Mouse (Mus musculus) heart, embryonic 15.5 days (tissue): ENCODE measurements around the gene Mnx1. TPM values are rescaled to one million over a fixed set of nuclear protein-coding genes. Genes with fewer than 3 reads are reported as not detected.
A peak's percentile ranks its signal among the peaks of the same experiment; 100 is the strongest.
"Not testable (repeated sequence)": the region's sequence is repeated elsewhere in the genome, so short reads cannot be mapped to it uniquely, and the experiment has no call there.

ENCODE experiments used
- ATAC-seq: fragments of 200-750 bp; cut with Nextera tagmentation; replicated peaks from 2 replicates; pipeline ENCODE4 v1.8.0; 2017; ENCODE audit warnings: low read depth, moderate TSS enrichment; ENCODE audit not compliant: insufficient number of reproducible peaks, insufficient read depth, low FRiP score
- H3K27ac ChIP-seq: fragments of 300-500 bp; sonication (generic); 2 replicates; pipeline ENCODE4 v1.5.1; 2015; ENCODE audit warnings: mild to moderate bottlenecking, inconsistent platforms
- H3K27me3 ChIP-seq: fragments of 300-500 bp; sonication (generic); 2 replicates; pipeline ENCODE4 v1.6.1; 2015; ENCODE audit warnings: inconsistent platforms
- H3K36me3 ChIP-seq: fragments of 300-500 bp; sonication (generic); 2 replicates; pipeline ENCODE4 v1.6.1; 2015; ENCODE audit warnings: mild to moderate bottlenecking, inconsistent platforms
- H3K4me1 ChIP-seq: fragments of 300-500 bp; sonication (generic); replicated peaks from 2 replicates; pipeline ENCODE4 v1.6.1; 2015; ENCODE audit warnings: inconsistent platforms
- H3K4me2 ChIP-seq: fragments of 300-500 bp; sonication (generic); 2 replicates; pipeline ENCODE4 v1.6.1; 2015; ENCODE audit warnings: inconsistent platforms, mild to moderate bottlenecking, moderate library complexity
- H3K4me3 ChIP-seq: fragments of 300-500 bp; sonication (generic); 2 replicates; pipeline ENCODE4 v1.5.1; 2015; ENCODE audit warnings: mild to moderate bottlenecking, inconsistent platforms
- H3K9ac ChIP-seq: fragments of 300-500 bp; sonication (generic); 2 replicates; pipeline ENCODE4 v1.6.1; 2015; ENCODE audit warnings: mild to moderate bottlenecking, inconsistent platforms
- H3K9me3 ChIP-seq: fragments of 300-500 bp; sonication (generic); replicated peaks from 2 replicates; pipeline ENCODE4 v1.6.1; 2016; ENCODE audit warnings: inconsistent platforms
- WGBS: fragments of 180-500 bp; shearing (Covaris S2); methylation state at CpG from one replicate; pipeline ENCODE4 v1.1.7; 2015; ENCODE audit warnings: mixed read lengths; 5-methylcytosine and 5-hydroxymethylcytosine counted together
- polyA plus RNA-seq: library from polyadenylated mRNA; unstranded; fragments of >200 nt; fragmentation: Nextera tagmentation; extraction: Ambion mirVana; gene quantifications from 2 replicates; pipeline ENCODE4 v1.2.1, GENCODE M21; 2015

Gene Mnx1
- polyA plus RNA-seq, 1 experiment from 2014 or later, result not detected

GRCm38 (mm10) chr5:29467489-29468350 is 10.6 kb downstream of the Mnx1 start:
- Histone ChIP-seq H3K36me3 (no peaks in the 10 kb centered on the region), H3K27ac (no peak overlapping the region), H3K4me2 (peak overlapping the region; percentile 96), H3K27me3 (peaks cover 74% of the 10 kb centered on the region), H3K4me3 (peak overlapping the region; percentile 61), H3K9me3 (no peaks in the 10 kb centered on the region), H3K4me1 (peaks cover 14% of the 10 kb centered on the region), H3K9ac (peak overlapping the region; percentile 36)
- 0 out of 2 replicates have a peak, but pooled peaks have one; percentile 27 for ATAC-seq
- WGBS, result 4% methylated on average over 66 of the region's 67 CpGs

- H3K4me2 ChIP-seq, result no peak overlapping the region
- no peaks in the 10 kb centered on the region for H3K9me3 ChIP-seq
- no peaks in the 10 kb centered on the region for H3K36me3 ChIP-seq
- no peak overlapping the region for H3K9ac ChIP-seq
- peaks cover 7% of the 10 kb centered on the region for H3K4me1 ChIP-seq
- 69% methylated on average over 9 of the region's 9 CpGs for WGBS
- no peak overlapping the region for H3K4me3 ChIP-seq
- H3K27me3 ChIP-seq, result peaks cover 28% of the 10 kb centered on the region
- no peak for ATAC-seq
- H3K27ac ChIP-seq, result no peak overlapping the region
Observed at GRCm38 (mm10) chr5:29462943-29463686, 15.2 kb downstream of the Mnx1 start.

GRCm38 (mm10) chr5:29456895-29457656 is 21.2 kb downstream of the Mnx1 start:
- H3K9me3 ChIP-seq, result no peaks in the 10 kb centered on the region
- H3K27me3 ChIP-seq, result no peaks in the 10 kb centered on the region
- H3K4me1 ChIP-seq, result peaks cover 4% of the 10 kb centered on the region; the same call in 1 of the 2 replicates
- 54% methylated on average over 5 of the region's 5 CpGs for WGBS
- H3K4me2 ChIP-seq, result no peak overlapping the region
- no peak overlapping the region for H3K4me3 ChIP-seq
- H3K27ac ChIP-seq, result no peak overlapping the region
- peaks cover 17% of the 10 kb centered on the region for H3K36me3 ChIP-seq
- no peak for ATAC-seq
- no peak overlapping the region for H3K9ac ChIP-seq

- no peaks in the 10 kb centered on the region for H3K9me3 ChIP-seq
- ATAC-seq, result no peak
- H3K4me2 ChIP-seq, result no peak overlapping the region
- H3K4me3 ChIP-seq, result no peak overlapping the region
- no peak overlapping the region for H3K9ac ChIP-seq
- no peak overlapping the region for H3K27ac ChIP-seq
- peaks cover 2% of the 10 kb centered on the region; the same call in 1 of the 2 replicates for H3K4me1 ChIP-seq
- 81% methylated on average over 4 of the region's 4 CpGs for WGBS
- no peaks in the 10 kb centered on the region for H3K27me3 ChIP-seq
- peaks cover 52% of the 10 kb centered on the region for H3K36me3 ChIP-seq
Observed at GRCm38 (mm10) chr5:29452352-29452751, 25.9 kb downstream of the Mnx1 start.

- no peaks in the 10 kb centered on the region for H3K4me1 ChIP-seq
- 93% methylated on average over 2 of the region's 2 CpGs for WGBS
- no peaks in the 10 kb centered on the region for H3K9me3 ChIP-seq
- peaks cover 88% of the 10 kb centered on the region for H3K36me3 ChIP-seq
- ATAC-seq, result no peak
- no peak overlapping the region for H3K4me3 ChIP-seq
- H3K27ac ChIP-seq, result no peak overlapping the region
- no peak overlapping the region for H3K4me2 ChIP-seq
- H3K9ac ChIP-seq, result no peak overlapping the region
- H3K27me3 ChIP-seq, result no peaks in the 10 kb centered on the region
Observed at GRCm38 (mm10) chr5:29445275-29445674, 33.0 kb downstream of the Mnx1 start.

GRCm38 (mm10) chr5:29436728-29437127 is 41.5 kb downstream of the Mnx1 start:
- H3K4me3 ChIP-seq, H3K27me3 ChIP-seq: not testable (repeated sequence)
- WGBS, result 92% methylated on average over 6 of the region's 6 CpGs

GRCm38 (mm10) chr5:29435491-29435890 is 42.8 kb downstream of the Mnx1 start:
- 30% methylated on average over 8 of the region's 8 CpGs for WGBS
- Histone ChIP-seq H3K4me1 (peaks cover 18% of the 10 kb centered on the region), H3K36me3 (peaks cover 41% of the 10 kb centered on the region), H3K9ac (peak overlapping the region; percentile 71), H3K27me3 (peaks cover 15% of the 10 kb centered on the region), H3K4me2 (peak overlapping the region; percentile 90), H3K27ac (no peak overlapping the region), H3K4me3 (peak overlapping the region; percentile 88), H3K9me3 (no peaks in the 10 kb centered on the region)
- no peak for ATAC-seq

More at GRCm38 (mm10) chr5:29436728-29437127, 41.5 kb downstream of the Mnx1 start:
- peaks cover 18% of the 10 kb centered on the region for H3K4me1 ChIP-seq
- peaks cover 53% of the 10 kb centered on the region for H3K36me3 ChIP-seq
- not testable (repeated sequence) for H3K9ac ChIP-seq, H3K9me3 ChIP-seq, H3K4me2 ChIP-seq, ATAC-seq, H3K27ac ChIP-seq

GRCm38 (mm10) chr5:29434872-29435358 is 43.4 kb downstream of the Mnx1 start:
- peak overlapping the region; percentile 90 for H3K4me2 ChIP-seq
- H3K4me3 ChIP-seq, result peak overlapping the region; percentile 88
- peak; percentile 45; the same call in 1 of the 2 replicates for ATAC-seq

GRCm38 (mm10) chr5:29434228-29434871 is 43.9 kb downstream of the Mnx1 start, which contains the start of gene Nom1:
TSS of gene Nom1 (plus strand) at chr5:29434664.
- Histone ChIP-seq H3K36me3 (peaks cover 32% of the 10 kb centered on the region), H3K9me3 (no peaks in the 10 kb centered on the region), H3K4me3 (peak within 1 kb of the TSS; percentile 88), H3K4me1 (peaks cover 18% of the 10 kb centered on the region), H3K4me2 (peak within 1 kb of the TSS; percentile 90), H3K27ac (peak within 1 kb of the TSS; percentile 69), H3K9ac (peak within 1 kb of the TSS; percentile 71), H3K27me3 (peaks cover 17% of the 10 kb centered on the region)
- ATAC-seq, result peak; percentile 90
- WGBS, result 5% methylated on average over 29 of the region's 29 CpGs

More at GRCm38 (mm10) chr5:29434872-29435358, 43.4 kb downstream of the Mnx1 start:
- Histone ChIP-seq H3K4me1 (peaks cover 18% of the 10 kb centered on the region), H3K36me3 (peaks cover 37% of the 10 kb centered on the region), H3K27ac (peak overlapping the region; percentile 69), H3K9me3 (no peaks in the 10 kb centered on the region), H3K9ac (peak overlapping the region; percentile 71), H3K27me3 (peaks cover 17% of the 10 kb centered on the region)
- WGBS, result under 1% methylated on average over 48 of the region's 48 CpGs

GRCm38 (mm10) chr5:29423330-29423729 is 54.9 kb downstream of the Mnx1 start:
- not testable (repeated sequence) for H3K9ac ChIP-seq, H3K36me3 ChIP-seq, H3K4me3 ChIP-seq, H3K4me1 ChIP-seq, H3K27ac ChIP-seq, ATAC-seq, H3K9me3 ChIP-seq, H3K4me2 ChIP-seq, H3K27me3 ChIP-seq
- WGBS, result 54% methylated on average over 3 of the region's 3 CpGs
